Mouse (Mus musculus): ENCODE data around the gene Psrc1.

DNA sequence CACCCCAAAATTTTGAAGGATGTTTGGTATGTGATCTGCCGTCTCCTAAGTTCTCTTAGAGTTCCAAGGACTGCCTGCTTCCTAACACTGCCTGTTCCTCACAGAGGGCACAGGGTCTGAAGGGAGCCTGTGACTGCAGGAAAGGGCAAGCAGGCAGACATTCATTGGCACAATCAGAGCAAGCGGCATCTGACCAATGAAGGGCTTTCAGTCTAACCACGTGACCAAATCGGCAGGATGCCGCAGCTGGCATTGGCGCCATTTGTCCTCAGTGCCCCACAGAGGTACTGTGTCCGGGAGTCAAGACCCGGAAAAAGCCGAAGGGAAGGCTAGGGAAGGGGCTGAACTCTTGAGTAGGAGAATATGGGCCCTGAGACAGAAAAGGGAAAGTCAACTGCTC lies 16.5 kb upstream of the Psrc1 start:
- TF ChIP-seq CTCF (IDR thresholded peaks at IDR 0.05; ENCODE audit: borderline replicate concordance, extremely low read depth, insufficient read depth, insufficient read length) (no peak), POLR2A (IDR thresholded peaks at IDR 0.05; ENCODE audit: borderline replicate concordance, extremely low read depth, insufficient read depth, insufficient read length, poor library complexity, severe bottlenecking) (no peak)
